Mouse (Mus musculus) erythroblast, embryonic 14.5 days (primary cell): ENCODE data around the gene Rbpms2.

ENCODE experiments used
- GATA1 ChIP-seq: IDR thresholded peaks from 2 replicates; pipeline ENCODE4 v1.6.1; 2012; ENCODE audit warnings: low read length, inconsistent platforms, mixed read lengths
- TAL1 ChIP-seq: IDR thresholded peaks from 3 replicates; pipeline ENCODE4 v1.6.1; 2012; ENCODE audit warnings: low read length, inconsistent platforms, mixed read lengths

- no peak for TF ChIP-seq GATA1
- TF ChIP-seq TAL1 = no peak
Measured at GRCm38 (mm10) chr9:65703241-65703640, 73.8 kb downstream of the Rbpms2 start.
